Mouse (Mus musculus): Measurements from ENCODE around the gene Gm20379. TPM values are rescaled to one million over a fixed set of nuclear protein-coding genes. Genes with fewer than 3 reads are reported as not detected.

The Gm20379 gene
- polyA plus RNA-seq, 1 experiment from 2014 or later: 1.4 TPM

DNA sequence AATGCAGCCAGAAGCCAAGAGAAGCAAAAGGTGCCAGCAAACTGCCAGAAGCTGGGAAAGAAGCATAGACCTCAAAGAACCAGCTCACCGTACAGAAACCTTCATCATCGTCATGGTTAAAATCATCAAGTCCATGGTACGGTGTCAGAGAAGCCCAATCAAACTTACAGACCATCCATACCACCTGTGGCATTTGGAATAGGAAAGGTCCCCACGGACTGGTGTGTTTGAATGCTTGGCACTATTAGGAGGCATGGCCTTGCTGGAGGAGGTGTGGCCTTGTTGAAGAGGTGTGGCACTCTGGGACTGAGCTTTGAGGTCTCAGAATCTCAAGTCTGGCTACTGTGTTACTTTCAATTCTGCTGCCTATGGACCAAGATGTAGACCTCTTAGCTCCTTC lies 9.3 kb upstream of the Gm20379 start:
- Histone ChIP-seq H3K4me3 (ENCODE audit: low read length) (no peak overlapping the region), H3K9me3 (ENCODE audit: control insufficient read depth, low read length) (no peaks in the 10 kb centered on the region), H3K4me2 (replicated peaks; ENCODE audit: low read depth, low read length) (no peak overlapping the region), H3K4me1 (ENCODE audit: control insufficient read depth, insufficient read depth, low read length) (no peaks in the 10 kb centered on the region), H3K36me3 (ENCODE audit: control insufficient read depth, insufficient read depth, low read length) (peaks cover 6% of the 10 kb centered on the region; the same call in 1 of the 2 replicates), H3K27ac (ENCODE audit: low read depth, low read length) (no peak overlapping the region), H3K27me3 (ENCODE audit: control insufficient read depth, insufficient read depth, low read length) (no peaks in the 10 kb centered on the region), H3K9ac (ENCODE audit: low read depth, low read length) (no peak overlapping the region)
- WGBS: 86% methylated on average over 4 of the region's 4 CpGs
- ATAC-seq (ENCODE audit: low FRiP score, low TSS enrichment): no peak

GRCm38 (mm10) chr13:92297021-92297420 lies 8.8 kb upstream of the Gm20379 start:
- H3K36me3 ChIP-seq (ENCODE audit: control insufficient read depth, insufficient read depth, low read length): peaks cover 6% of the 10 kb centered on the region; the same call in 1 of the 2 replicates
- H3K9ac ChIP-seq (ENCODE audit: low read depth, low read length): no peak overlapping the region
- H3K4me2 ChIP-seq (replicated peaks; ENCODE audit: low read depth, low read length): no peak overlapping the region
- 92% methylated on average over 2 of the region's 2 CpGs for WGBS
- H3K4me1 ChIP-seq (ENCODE audit: control insufficient read depth, insufficient read depth, low read length): no peaks in the 10 kb centered on the region
- H3K27me3 ChIP-seq (ENCODE audit: control insufficient read depth, insufficient read depth, low read length): no peaks in the 10 kb centered on the region
- ATAC-seq (ENCODE audit: low FRiP score, low TSS enrichment): no peak
- H3K27ac ChIP-seq (ENCODE audit: low read depth, low read length): no peak overlapping the region
- H3K9me3 ChIP-seq (ENCODE audit: control insufficient read depth, low read length): no peaks in the 10 kb centered on the region
- H3K4me3 ChIP-seq (ENCODE audit: low read length): no peak overlapping the region

GRCm38 (mm10) chr13:92299522-92299921 lies 6.3 kb upstream of the Gm20379 start:
- Histone ChIP-seq H3K4me1 (ENCODE audit: control insufficient read depth, insufficient read depth, low read length) (no peaks in the 10 kb centered on the region), H3K36me3 (ENCODE audit: control insufficient read depth, insufficient read depth, low read length) (peaks cover 6% of the 10 kb centered on the region; the same call in 1 of the 2 replicates), H3K9me3 (ENCODE audit: control insufficient read depth, low read length) (no peaks in the 10 kb centered on the region), H3K27ac (ENCODE audit: low read depth, low read length) (no peak overlapping the region), H3K9ac (ENCODE audit: low read depth, low read length) (no peak overlapping the region), H3K4me3 (ENCODE audit: low read length) (no peak overlapping the region), H3K4me2 (replicated peaks; ENCODE audit: low read depth, low read length) (no peak overlapping the region), H3K27me3 (ENCODE audit: control insufficient read depth, insufficient read depth, low read length) (no peaks in the 10 kb centered on the region)
- 54% methylated on average over 1 of the region's 1 CpGs for WGBS
- ATAC-seq (ENCODE audit: low FRiP score, low TSS enrichment): no peak

DNA sequence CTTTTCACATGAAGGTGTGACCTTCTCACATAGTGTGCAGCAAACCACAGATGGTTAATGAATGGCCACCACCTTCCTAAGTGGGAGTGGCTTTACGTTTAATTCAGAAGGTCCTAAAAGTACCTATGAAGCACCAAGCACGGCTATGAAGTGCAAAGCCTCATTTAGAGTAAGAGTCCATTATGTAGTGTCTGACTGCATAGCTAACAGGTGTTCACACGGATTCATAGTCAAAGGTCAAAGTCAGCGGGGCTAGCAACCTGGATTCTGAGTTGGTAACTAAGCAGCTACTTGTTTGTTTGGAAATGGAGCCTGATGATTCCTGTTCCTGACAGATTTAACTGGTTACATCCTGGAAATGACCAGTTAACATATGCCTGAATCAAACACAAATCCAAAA lies 4.0 kb upstream of the Gm20379 start:
- 45% methylated on average over 4 of the region's 4 CpGs for WGBS
- Histone ChIP-seq H3K4me3 (ENCODE audit: low read length) (no peak overlapping the region), H3K4me2 (replicated peaks; ENCODE audit: low read depth, low read length) (no peak overlapping the region), H3K36me3 (ENCODE audit: control insufficient read depth, insufficient read depth, low read length) (peaks cover 11% of the 10 kb centered on the region; the same call in 1 of the 2 replicates), H3K27ac (ENCODE audit: low read depth, low read length) (no peak overlapping the region), H3K27me3 (ENCODE audit: control insufficient read depth, insufficient read depth, low read length) (no peaks in the 10 kb centered on the region), H3K4me1 (ENCODE audit: control insufficient read depth, insufficient read depth, low read length) (no peaks in the 10 kb centered on the region), H3K9me3 (ENCODE audit: control insufficient read depth, low read length) (no peaks in the 10 kb centered on the region), H3K9ac (ENCODE audit: low read depth, low read length) (no peak overlapping the region)
- no peak; the same call in 1 of the 2 replicates for ATAC-seq (ENCODE audit: low FRiP score, low TSS enrichment)

DNA sequence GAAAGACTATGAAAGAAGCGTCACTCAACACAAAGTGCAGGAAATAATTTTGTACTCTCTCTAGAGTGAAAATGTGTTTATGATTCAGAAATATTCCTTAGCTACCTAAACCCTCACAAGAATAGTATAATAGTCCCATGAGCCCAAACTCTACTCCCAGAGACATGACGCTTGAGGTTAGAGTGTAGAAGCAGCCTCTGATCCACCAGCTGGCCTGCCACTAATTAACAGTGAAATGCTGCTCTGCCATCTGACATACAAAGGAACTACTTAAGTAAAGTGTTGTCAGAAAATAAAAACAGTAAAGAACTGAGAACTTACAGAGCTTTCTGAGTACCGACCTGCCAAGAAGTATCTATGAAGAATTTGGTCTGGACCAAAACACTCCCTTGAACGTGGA lies 3.3 kb upstream of the Gm20379 start:
- Histone ChIP-seq H3K27me3 (ENCODE audit: control insufficient read depth, insufficient read depth, low read length) (no peaks in the 10 kb centered on the region), H3K9me3 (ENCODE audit: control insufficient read depth, low read length) (no peaks in the 10 kb centered on the region), H3K36me3 (ENCODE audit: control insufficient read depth, insufficient read depth, low read length) (peaks cover 11% of the 10 kb centered on the region; the same call in 1 of the 2 replicates), H3K27ac (ENCODE audit: low read depth, low read length) (no peak overlapping the region), H3K9ac (ENCODE audit: low read depth, low read length) (no peak overlapping the region), H3K4me2 (replicated peaks; ENCODE audit: low read depth, low read length) (no peak overlapping the region), H3K4me1 (ENCODE audit: control insufficient read depth, insufficient read depth, low read length) (no peaks in the 10 kb centered on the region), H3K4me3 (ENCODE audit: low read length) (no peak overlapping the region)
- no peak for ATAC-seq (ENCODE audit: low FRiP score, low TSS enrichment)
- 69% methylated on average over 4 of the region's 4 CpGs for WGBS

DNA sequence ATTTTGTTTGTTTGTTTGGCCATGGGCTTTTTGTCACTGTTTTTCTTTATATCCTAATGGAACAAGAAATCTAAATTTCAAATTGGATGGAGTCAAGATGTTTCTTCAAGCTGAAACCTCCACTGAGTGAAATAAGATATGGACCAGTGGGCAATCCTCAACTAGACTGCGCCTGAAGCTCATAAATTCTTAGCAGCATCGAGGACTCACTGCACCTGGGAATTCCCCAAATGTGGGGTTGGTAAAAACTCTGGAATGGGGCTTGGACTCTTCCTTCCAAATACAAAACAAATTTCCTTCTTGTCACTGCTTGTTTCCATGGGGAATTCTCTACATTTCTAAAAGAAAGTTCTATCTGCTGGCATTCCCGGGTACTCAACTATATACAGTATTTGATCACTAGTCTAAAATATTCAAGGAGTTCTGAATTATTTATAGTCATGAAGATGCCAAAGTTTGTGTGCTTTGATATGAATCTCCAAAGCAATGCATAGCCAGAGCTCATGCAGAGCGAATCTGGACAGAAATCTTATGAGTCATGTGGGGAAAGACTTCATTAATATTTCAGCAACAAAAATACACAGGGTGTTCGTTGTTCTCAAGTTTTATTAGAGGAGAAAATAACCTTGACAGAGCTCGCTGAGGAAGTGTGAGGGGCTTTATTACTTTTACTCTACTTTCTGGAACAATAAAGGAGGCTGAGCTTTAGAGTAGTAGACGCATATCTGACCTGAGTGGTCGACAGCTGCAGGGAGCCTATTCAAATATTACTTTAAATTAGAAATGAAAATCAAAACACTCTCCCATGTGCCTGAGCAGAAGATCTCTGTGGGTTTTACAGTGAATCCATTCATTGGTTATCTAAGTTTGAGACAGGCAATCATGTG lies 2.5 kb upstream of the Gm20379 start:
- H3K36me3 ChIP-seq (ENCODE audit: control insufficient read depth, insufficient read depth, low read length): peaks cover 12% of the 10 kb centered on the region; the same call in 1 of the 2 replicates
- no peak overlapping the region for H3K4me3 ChIP-seq (ENCODE audit: low read length)
- 56% methylated on average over 8 of the region's 8 CpGs for WGBS
- no peaks in the 10 kb centered on the region for H3K27me3 ChIP-seq (ENCODE audit: control insufficient read depth, insufficient read depth, low read length)
- no peaks in the 10 kb centered on the region for H3K4me1 ChIP-seq (ENCODE audit: control insufficient read depth, insufficient read depth, low read length)
- no peak overlapping the region for H3K9ac ChIP-seq (ENCODE audit: low read depth, low read length)
- no peak for ATAC-seq (ENCODE audit: low FRiP score, low TSS enrichment)
- H3K4me2 ChIP-seq (replicated peaks; ENCODE audit: low read depth, low read length): no peak overlapping the region
- no peaks in the 10 kb centered on the region for H3K9me3 ChIP-seq (ENCODE audit: control insufficient read depth, low read length)
- no peak overlapping the region for H3K27ac ChIP-seq (ENCODE audit: low read depth, low read length)

- no peaks in the 10 kb centered on the region for H3K4me1 ChIP-seq (ENCODE audit: control insufficient read depth, insufficient read depth, low read length)
- WGBS: 99% methylated on average over 5 of the region's 5 CpGs
- no peak overlapping the region for H3K9ac ChIP-seq (ENCODE audit: low read depth, low read length)
- no peak overlapping the region for H3K27ac ChIP-seq (ENCODE audit: low read depth, low read length)
- no peaks in the 10 kb centered on the region for H3K27me3 ChIP-seq (ENCODE audit: control insufficient read depth, insufficient read depth, low read length)
- no peak overlapping the region for H3K4me3 ChIP-seq (ENCODE audit: low read length)
- peaks cover 20% of the 10 kb centered on the region for H3K36me3 ChIP-seq (ENCODE audit: control insufficient read depth, insufficient read depth, low read length)
- H3K9me3 ChIP-seq (ENCODE audit: control insufficient read depth, low read length): no peaks in the 10 kb centered on the region
- ATAC-seq (ENCODE audit: low FRiP score, low TSS enrichment): no peak
- no peak overlapping the region for H3K4me2 ChIP-seq (replicated peaks; ENCODE audit: low read depth, low read length)
Measured at GRCm38 (mm10) chr13:92304291-92304690, 1.5 kb upstream of the Gm20379 start.

DNA sequence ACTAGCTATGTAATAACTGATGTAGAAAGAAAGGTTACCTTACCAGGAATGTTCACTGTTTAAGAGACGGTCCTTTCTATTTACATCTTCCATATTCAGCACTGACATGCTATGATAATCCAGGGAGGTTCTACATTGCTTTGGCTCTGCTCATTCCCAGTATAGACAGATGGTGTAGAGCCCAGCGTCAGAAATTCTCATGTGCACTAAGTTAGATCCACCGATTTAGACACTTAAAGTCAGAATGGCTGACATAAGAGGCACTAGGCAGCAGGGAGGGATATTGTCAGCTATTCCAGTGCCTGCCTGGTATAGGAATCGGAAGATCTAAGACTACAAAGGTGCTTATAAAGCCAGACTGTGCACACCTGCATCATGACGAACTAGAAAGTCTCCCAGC lies 8.8 kb downstream of the Gm20379 start:
- WGBS: 88% methylated on average over 5 of the region's 5 CpGs
- Histone ChIP-seq H3K9me3 (ENCODE audit: control insufficient read depth, low read length) (no peaks in the 10 kb centered on the region), H3K9ac (ENCODE audit: low read depth, low read length) (no peak overlapping the region), H3K27ac (ENCODE audit: low read depth, low read length) (no peak overlapping the region), H3K36me3 (ENCODE audit: control insufficient read depth, insufficient read depth, low read length) (peaks cover 11% of the 10 kb centered on the region; the same call in 1 of the 2 replicates), H3K4me2 (replicated peaks; ENCODE audit: low read depth, low read length) (no peak overlapping the region), H3K27me3 (ENCODE audit: control insufficient read depth, insufficient read depth, low read length) (no peaks in the 10 kb centered on the region), H3K4me1 (ENCODE audit: control insufficient read depth, insufficient read depth, low read length) (no peaks in the 10 kb centered on the region), H3K4me3 (ENCODE audit: low read length) (no peak overlapping the region)
- no peak for ATAC-seq (ENCODE audit: low FRiP score, low TSS enrichment)

DNA sequence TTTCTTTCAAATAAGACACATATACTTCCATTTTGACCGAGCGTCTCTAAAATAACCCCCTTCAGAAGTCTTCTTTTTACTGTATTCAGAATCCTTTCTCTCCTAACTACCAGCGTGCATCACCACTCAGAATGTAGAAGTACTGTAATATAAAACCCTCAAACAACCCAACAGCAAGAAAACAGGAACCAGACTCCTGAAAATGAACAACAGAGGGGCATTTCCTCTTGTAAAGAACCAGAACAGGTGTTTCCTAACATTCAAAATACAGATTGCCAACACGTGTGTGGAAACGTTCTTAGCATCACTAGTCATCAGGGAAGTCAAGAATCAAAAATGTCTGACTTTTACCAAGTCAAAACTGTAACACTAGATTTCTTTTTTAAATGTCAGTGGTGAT lies 15.0 kb downstream of the Gm20379 start:
- 83% methylated on average over 5 of the region's 5 CpGs for WGBS
- Histone ChIP-seq H3K9ac (ENCODE audit: low read depth, low read length) (no peak overlapping the region), H3K27ac (ENCODE audit: low read depth, low read length) (no peak overlapping the region), H3K9me3 (ENCODE audit: control insufficient read depth, low read length) (no peaks in the 10 kb centered on the region), H3K4me1 (ENCODE audit: control insufficient read depth, insufficient read depth, low read length) (no peaks in the 10 kb centered on the region), H3K36me3 (ENCODE audit: control insufficient read depth, insufficient read depth, low read length) (peaks cover 14% of the 10 kb centered on the region; the same call in 1 of the 2 replicates), H3K27me3 (ENCODE audit: control insufficient read depth, insufficient read depth, low read length) (no peaks in the 10 kb centered on the region), H3K4me3 (ENCODE audit: low read length) (no peak overlapping the region), H3K4me2 (replicated peaks; ENCODE audit: low read depth, low read length) (no peak overlapping the region)
- no peak for ATAC-seq (ENCODE audit: low FRiP score, low TSS enrichment)
